Mouse (Mus musculus): ENCODE data around the gene Lamc2.

GRCm38 (mm10) chr1:153136647-153137046 lies 49.6 kb downstream of the Lamc2 start:
- TF ChIP-seq GATA1 (IDR thresholded peaks at IDR 0.05; ENCODE audit: borderline replicate concordance, low read length) (no peak), FLI1 (IDR thresholded peaks at IDR 0.05; ENCODE audit: low read length) (no peak)

Data from megakaryocyte, embryonic 14.5 days (primary cell).